Mouse (Mus musculus): ENCODE measurements around the gene Hist1h4f. TPM values are rescaled to one million over a fixed set of nuclear protein-coding genes. Genes with fewer than 3 reads are reported as not detected.
"Not testable (repeated sequence)": the region's sequence is repeated elsewhere in the genome, so short reads cannot be mapped to it uniquely, and the experiment has no call there.

Hist1h4f gene
- polyA plus RNA-seq, 1 experiment from 2014 or later = 2.1 TPM

DNA sequence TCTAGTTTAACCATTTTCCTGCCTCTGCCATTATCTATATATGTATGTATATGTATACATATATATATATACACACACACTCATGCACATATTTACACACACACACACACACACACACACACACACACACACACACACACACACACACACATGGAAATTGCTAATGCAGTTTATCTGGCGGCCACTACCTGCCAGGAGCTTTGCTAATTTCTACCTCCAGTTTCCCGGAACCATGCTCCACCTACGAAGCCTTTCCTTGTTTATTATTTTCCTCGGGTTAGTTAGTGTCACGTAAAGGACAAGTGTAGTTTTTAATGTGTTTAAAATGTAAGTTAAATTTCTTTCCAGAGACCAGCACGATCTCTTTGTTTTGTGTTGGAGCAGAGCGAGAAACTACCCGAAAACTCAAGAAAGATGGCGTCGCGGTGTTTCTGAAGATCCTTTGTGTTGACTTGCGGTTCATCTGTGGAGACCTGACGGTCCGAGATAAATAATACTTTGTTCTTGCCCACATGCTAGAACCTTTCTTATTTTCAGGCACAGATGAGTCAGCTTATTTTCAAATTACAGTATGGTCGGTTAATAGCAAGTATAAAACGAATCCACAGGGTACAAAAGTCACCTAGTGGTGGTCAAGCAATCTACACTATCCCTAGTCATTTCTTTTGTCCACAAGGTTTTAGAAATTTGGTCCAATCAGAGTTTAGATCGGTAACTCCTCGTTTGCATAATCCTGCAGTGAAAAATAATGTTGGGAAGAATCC, 11.4 kb upstream of the Hist1h4f start:
- no peaks in the 10 kb centered on the region for H3K36me3 ChIP-seq

DNA sequence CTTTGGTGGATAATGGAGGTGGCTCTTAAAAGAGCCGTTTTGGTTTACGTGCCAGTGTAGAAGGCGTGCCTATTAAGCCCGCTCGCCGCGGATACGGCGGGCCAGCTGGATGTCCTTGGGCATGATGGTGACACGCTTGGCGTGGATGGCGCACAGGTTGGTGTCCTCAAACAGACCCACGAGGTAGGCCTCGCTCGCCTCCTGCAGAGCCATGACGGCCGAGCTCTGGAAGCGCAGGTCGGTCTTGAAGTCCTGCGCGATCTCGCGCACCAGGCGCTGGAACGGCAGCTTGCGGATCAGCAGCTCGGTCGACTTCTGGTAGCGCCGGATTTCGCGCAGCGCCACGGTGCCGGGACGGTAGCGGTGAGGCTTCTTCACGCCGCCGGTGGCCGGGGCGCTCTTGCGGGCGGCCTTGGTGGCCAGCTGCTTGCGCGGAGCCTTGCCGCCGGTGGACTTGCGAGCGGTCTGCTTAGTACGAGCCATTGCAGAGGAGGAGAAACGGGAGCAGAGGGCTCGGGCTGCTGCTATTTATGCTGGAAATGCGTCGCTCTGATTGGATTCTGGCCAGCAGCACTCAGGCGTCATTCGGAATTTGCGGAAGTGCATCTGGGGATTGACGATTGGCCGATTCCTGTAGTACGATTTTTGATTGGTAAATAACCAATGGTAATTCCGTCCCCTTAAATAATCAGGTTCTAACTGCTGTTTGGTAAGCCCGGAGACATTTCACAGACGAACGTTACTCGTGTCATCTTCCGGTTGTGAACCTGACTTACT, 10.6 kb upstream of the Hist1h4f start, which contains the start of gene Hist1h3e:
Gene Hist1h3e, minus strand, starts transcription at position 487 of the 777 bp plus-strand sequence.
- Histone ChIP-seq H3K27ac (peak within 1 kb of the TSS; percentile 98), H3K4me2 (replicated peaks) (peak within 1 kb of the TSS; percentile 74), H3K4me3 (peak within 1 kb of the TSS; percentile 40), H3K9ac (peak within 1 kb of the TSS; percentile 48)
- not testable (repeated sequence) for H3K9me3 ChIP-seq, H3K4me1 ChIP-seq, H3K36me3 ChIP-seq, H3K27me3 ChIP-seq
- under 1% methylated on average over 62 of the region's 67 CpGs for whole genome bisulfite sequencing
- ATAC-seq (ENCODE audit: insufficient number of reproducible peaks, insufficient read depth, low FRiP score, low TSS enrichment) = peak; percentile 97

More for the DNA sequence above, 11.4 kb upstream of the Hist1h4f start:
- Histone ChIP-seq H3K27ac (peak overlapping the region; percentile 98), H3K9ac (peak overlapping the region; percentile 48), H3K27me3 (no peaks in the 10 kb centered on the region), H3K9me3 (no peaks in the 10 kb centered on the region), H3K4me3 (peak overlapping the region; percentile 40), H3K4me1 (no peaks in the 10 kb centered on the region), H3K4me2 (replicated peaks) (peak overlapping the region; percentile 74)
- WGBS = 2% methylated on average over 18 of the region's 18 CpGs
- ATAC-seq (ENCODE audit: insufficient number of reproducible peaks, insufficient read depth, low FRiP score, low TSS enrichment) = peak; percentile 50

- 3% methylated on average over 2 of the region's 5 CpGs for WGBS
- not testable (repeated sequence) for H3K4me1 ChIP-seq; H3K9me3 ChIP-seq; H3K36me3 ChIP-seq; ATAC-seq (ENCODE audit: insufficient number of reproducible peaks, insufficient read depth, low FRiP score, low TSS enrichment); H3K27me3 ChIP-seq
- H3K4me2 ChIP-seq (replicated peaks) = peak overlapping the region; percentile 74
- H3K4me3 ChIP-seq = peak overlapping the region; percentile 40
- H3K27ac ChIP-seq = peak overlapping the region; percentile 98
- peak overlapping the region; percentile 36; the same call in 1 of the 2 replicates for H3K9ac ChIP-seq
Observed at GRCm38 (mm10) chr13:23561531-23561882, 10.1 kb upstream of the Hist1h4f start.

DNA sequence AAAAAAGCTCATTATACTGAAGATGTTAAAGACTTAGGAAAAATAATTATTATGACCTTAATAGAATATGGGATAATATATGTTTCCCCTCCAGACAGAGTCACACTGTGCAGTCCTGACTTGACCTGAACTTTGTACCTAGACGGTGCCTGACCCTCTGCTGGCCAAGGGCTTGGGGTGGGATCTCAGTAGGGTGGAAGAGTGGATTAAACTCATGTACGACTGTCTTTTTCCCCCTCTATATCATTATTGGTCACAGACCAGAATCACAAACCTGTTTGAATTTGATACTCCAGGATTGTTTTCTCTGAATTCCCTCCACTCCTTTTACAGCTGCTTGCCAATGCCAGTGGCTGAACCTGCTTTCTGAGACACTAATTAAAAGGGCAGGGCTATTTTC, 9.3 kb upstream of the Hist1h4f start:
- WGBS = 9% methylated on average over 2 of the region's 2 CpGs

DNA sequence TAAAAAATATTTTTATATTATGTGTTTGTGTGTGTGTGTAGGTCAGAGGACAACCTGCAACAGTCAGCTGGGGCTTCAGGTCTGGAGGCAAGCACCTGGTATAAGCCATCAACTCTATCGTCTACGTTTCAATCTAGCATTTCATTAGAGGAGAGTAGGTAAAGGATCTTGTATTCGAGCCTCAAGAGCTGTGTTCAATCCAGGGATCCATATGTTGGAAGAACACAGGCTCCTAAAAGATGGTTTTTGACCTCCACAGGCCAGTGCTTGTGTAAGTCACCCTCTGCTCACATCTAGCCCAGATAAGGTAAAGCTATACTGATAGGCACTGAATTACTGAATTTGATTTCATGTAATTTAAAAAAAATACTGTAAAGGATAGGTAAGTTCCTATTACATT, 5.5 kb upstream of the Hist1h4f start:
- no peak overlapping the region for H3K4me3 ChIP-seq
- ATAC-seq (ENCODE audit: insufficient number of reproducible peaks, insufficient read depth, low FRiP score, low TSS enrichment) = no peak
- peak overlapping the region; percentile 82 for H3K4me2 ChIP-seq (replicated peaks)
- no peaks in the 10 kb centered on the region for H3K27me3 ChIP-seq
- 0 out of 2 replicates have a peak, but pooled peaks cover 6% of the 10 kb centered on the region for H3K4me1 ChIP-seq
- WGBS = 65% methylated on average over 3 of the region's 3 CpGs
- H3K36me3 ChIP-seq = no peaks in the 10 kb centered on the region
- no peaks in the 10 kb centered on the region for H3K9me3 ChIP-seq
- H3K27ac ChIP-seq = peak overlapping the region; percentile 99
- H3K9ac ChIP-seq = no peak overlapping the region

More for the DNA sequence above, 9.3 kb upstream of the Hist1h4f start:
- Histone ChIP-seq H3K27ac (0 out of 2 replicates have a peak overlapping the region, but pooled peaks have one; percentile 57), H3K4me2 (replicated peaks) (peak overlapping the region; percentile 27; the same call in 1 of the 2 replicates)
- H3K36me3 ChIP-seq; ATAC-seq (ENCODE audit: insufficient number of reproducible peaks, insufficient read depth, low FRiP score, low TSS enrichment); H3K4me3 ChIP-seq; H3K4me1 ChIP-seq; H3K9me3 ChIP-seq; H3K27me3 ChIP-seq; H3K9ac ChIP-seq: not testable (repeated sequence)

DNA sequence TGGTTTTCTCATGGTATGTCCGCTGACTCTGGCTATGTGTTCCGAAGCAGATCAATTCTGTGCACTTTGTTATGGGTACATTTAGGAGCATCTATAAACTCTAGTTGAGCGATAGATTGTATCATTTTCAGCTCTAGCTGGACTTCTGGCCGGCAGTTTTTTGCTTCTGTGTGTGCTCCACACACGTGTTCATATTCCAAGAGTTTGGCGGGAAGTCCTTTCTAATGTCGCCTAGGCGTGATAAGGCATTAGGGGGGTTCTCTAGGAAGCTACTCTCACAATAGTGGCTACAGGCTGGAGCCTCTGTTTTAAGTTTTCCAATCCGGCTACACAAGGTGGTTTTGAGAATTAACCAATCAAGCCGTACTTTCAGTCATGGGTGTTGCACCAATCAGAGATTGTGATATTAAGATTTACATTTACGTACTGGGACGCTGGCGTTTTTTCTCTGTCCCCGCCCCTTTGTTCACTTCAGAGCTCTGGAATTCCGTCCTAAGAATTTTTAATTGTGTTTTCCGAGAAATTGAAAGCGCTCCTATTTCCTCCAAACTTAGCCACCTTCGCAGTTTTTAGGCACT, 4.5 kb upstream of the Hist1h4f start:
- Histone ChIP-seq H3K9ac (peak overlapping the region; percentile 75), H3K4me3 (peak overlapping the region; percentile 66), H3K4me2 (replicated peaks) (peak overlapping the region; percentile 82), H3K36me3 (no peaks in the 10 kb centered on the region), H3K27me3 (no peaks in the 10 kb centered on the region), H3K4me1 (0 out of 2 replicates have a peak, but pooled peaks cover 6% of the 10 kb centered on the region), H3K9me3 (no peaks in the 10 kb centered on the region), H3K27ac (peak overlapping the region; percentile 99)
- peak; percentile 45 for ATAC-seq (ENCODE audit: insufficient number of reproducible peaks, insufficient read depth, low FRiP score, low TSS enrichment)
- WGBS = under 1% methylated on average over 18 of the region's 18 CpGs

DNA sequence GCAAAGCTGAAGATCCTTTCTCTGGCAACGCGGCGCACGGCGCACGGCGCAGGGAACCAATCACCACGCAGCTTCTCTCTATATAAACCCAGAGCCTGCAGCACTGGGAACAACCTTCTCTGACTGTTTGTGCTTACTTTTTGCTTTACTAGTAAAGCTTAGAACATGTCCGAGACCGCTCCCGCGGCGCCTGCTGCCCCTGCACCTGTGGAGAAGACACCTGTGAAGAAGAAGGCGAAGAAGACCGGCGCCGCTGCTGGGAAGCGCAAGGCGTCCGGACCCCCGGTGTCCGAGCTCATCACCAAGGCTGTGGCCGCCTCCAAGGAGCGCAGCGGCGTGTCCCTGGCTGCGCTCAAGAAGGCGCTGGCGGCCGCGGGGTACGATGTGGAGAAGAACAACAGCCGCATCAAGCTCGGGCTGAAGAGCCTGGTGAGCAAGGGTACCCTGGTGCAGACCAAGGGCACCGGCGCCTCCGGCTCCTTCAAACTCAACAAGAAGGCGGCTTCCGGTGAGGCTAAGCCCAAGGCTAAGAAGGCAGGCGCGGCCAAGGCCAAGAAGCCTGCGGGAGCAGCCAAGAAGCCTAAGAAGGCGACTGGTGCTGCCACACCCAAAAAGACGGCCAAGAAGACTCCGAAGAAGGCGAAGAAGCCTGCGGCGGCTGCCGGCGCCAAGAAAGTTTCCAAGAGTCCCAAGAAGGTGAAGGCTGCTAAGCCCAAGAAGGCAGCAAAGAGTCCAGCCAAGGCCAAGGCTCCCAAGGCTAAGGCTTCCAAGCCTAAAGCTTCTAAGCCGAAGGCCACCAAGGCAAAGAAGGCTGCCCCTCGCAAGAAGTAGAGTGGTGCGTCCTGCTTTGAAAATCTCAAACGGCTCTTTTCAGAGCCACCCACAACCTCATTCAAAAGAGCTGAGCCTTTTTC, 3.7 kb upstream of the Hist1h4f start:
- Histone ChIP-seq H3K36me3 (no peaks in the 10 kb centered on the region), H3K9ac (peak overlapping the region; percentile 75), H3K4me2 (replicated peaks) (peak overlapping the region; percentile 82), H3K4me3 (peak overlapping the region; percentile 66), H3K9me3 (no peaks in the 10 kb centered on the region), H3K4me1 (0 out of 2 replicates have a peak, but pooled peaks cover 10% of the 10 kb centered on the region), H3K27me3 (no peaks in the 10 kb centered on the region), H3K27ac (peak overlapping the region; percentile 99)
- under 1% methylated on average over 54 of the region's 54 CpGs for WGBS
- ATAC-seq (ENCODE audit: insufficient number of reproducible peaks, insufficient read depth, low FRiP score, low TSS enrichment) = peak; percentile 94

- H3K36me3 ChIP-seq = no peaks in the 10 kb centered on the region
- H3K9me3 ChIP-seq = no peaks in the 10 kb centered on the region
- H3K4me3 ChIP-seq = peak overlapping the region; percentile 66
- 0 out of 2 replicates have a peak, but pooled peaks cover 10% of the 10 kb centered on the region for H3K4me1 ChIP-seq
- ATAC-seq (ENCODE audit: insufficient number of reproducible peaks, insufficient read depth, low FRiP score, low TSS enrichment) = no peak
- peak overlapping the region; percentile 82 for H3K4me2 ChIP-seq (replicated peaks)
- no peaks in the 10 kb centered on the region for H3K27me3 ChIP-seq
- WGBS = 22% methylated on average over 9 of the region's 9 CpGs
- peak overlapping the region; percentile 99 for H3K27ac ChIP-seq
- H3K9ac ChIP-seq = peak overlapping the region; percentile 75
Observed at GRCm38 (mm10) chr13:23554393-23554792, 2.9 kb upstream of the Hist1h4f start.

DNA sequence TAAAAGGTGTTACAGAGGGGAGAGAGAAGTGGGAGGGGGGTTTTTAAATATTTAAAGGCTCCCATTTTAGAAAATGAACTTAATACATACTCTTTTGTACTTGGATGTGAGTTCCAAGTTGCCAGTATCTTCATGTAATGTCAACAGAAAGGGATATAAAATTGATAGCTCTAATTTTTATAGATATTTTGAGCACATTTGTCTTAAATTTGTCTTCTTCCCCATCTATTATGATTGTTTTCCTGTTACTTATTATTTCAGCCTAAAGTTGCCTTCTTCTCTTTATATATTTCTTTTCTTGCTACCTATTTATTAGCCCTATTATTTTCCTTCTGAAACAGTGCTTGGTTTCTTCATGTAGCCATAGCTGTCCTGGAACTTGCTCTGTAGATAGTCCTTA, 1.5 kb upstream of the Hist1h4f start, which contains the start of gene Hist1h1d:
Gene Hist1h1d, plus strand, starts transcription at position 301 of the 400 bp plus-strand sequence.
- no peaks in the 10 kb centered on the region for H3K27me3 ChIP-seq
- peak within 1 kb of the TSS; percentile 99 for H3K27ac ChIP-seq
- ATAC-seq (ENCODE audit: insufficient number of reproducible peaks, insufficient read depth, low FRiP score, low TSS enrichment) = no peak
- H3K9me3 ChIP-seq = no peaks in the 10 kb centered on the region
- H3K4me3 ChIP-seq = no peak within 1 kb of the TSS
- H3K9ac ChIP-seq = no peak within 1 kb of the TSS
- H3K4me1 ChIP-seq = 0 out of 2 replicates have a peak, but pooled peaks cover 10% of the 10 kb centered on the region
- H3K36me3 ChIP-seq = no peaks in the 10 kb centered on the region
- H3K4me2 ChIP-seq (replicated peaks) = peak within 1 kb of the TSS; percentile 82

GRCm38 (mm10) chr13:23551931-23552914, 775 bp upstream of the Hist1h4f start:
- WGBS = 51% methylated on average over 8 of the region's 8 CpGs
- H3K36me3 ChIP-seq = no peaks in the 10 kb centered on the region
- 0 out of 2 replicates have a peak, but pooled peaks cover 10% of the 10 kb centered on the region for H3K4me1 ChIP-seq
- ATAC-seq (ENCODE audit: insufficient number of reproducible peaks, insufficient read depth, low FRiP score, low TSS enrichment) = no peak
- H3K9me3 ChIP-seq = no peaks in the 10 kb centered on the region
- H3K9ac ChIP-seq = peak overlapping the region; percentile 55; the same call in 1 of the 2 replicates
- no peaks in the 10 kb centered on the region for H3K27me3 ChIP-seq
- peak overlapping the region; percentile 50 for H3K4me2 ChIP-seq (replicated peaks)
- H3K4me3 ChIP-seq = peak overlapping the region; percentile 43
- peak overlapping the region; percentile 96 for H3K27ac ChIP-seq

Data from embryonic facial prominence, embryonic 12.5 days (tissue).